Mouse (Mus musculus) lung, adult 2 months (tissue): ENCODE data around the gene Nudt21.

Experiments used
- CTCF ChIP-seq: fragments of 200-500 bp; IDR thresholded peaks from 2 replicates; pipeline ENCODE4 v1.5.1; 2011; ENCODE audit warnings: mild to moderate bottlenecking, low read length, control low read depth; ENCODE audit not compliant: insufficient read depth
- POLR2A ChIP-seq: fragments of 200-500 bp; IDR thresholded peaks from 2 replicates; pipeline ENCODE4 v1.6.1; 2011; ENCODE audit warnings: low read depth, mild to moderate bottlenecking, control low read depth, low read length, borderline replicate concordance; ENCODE audit errors: extremely low read depth

DNA sequence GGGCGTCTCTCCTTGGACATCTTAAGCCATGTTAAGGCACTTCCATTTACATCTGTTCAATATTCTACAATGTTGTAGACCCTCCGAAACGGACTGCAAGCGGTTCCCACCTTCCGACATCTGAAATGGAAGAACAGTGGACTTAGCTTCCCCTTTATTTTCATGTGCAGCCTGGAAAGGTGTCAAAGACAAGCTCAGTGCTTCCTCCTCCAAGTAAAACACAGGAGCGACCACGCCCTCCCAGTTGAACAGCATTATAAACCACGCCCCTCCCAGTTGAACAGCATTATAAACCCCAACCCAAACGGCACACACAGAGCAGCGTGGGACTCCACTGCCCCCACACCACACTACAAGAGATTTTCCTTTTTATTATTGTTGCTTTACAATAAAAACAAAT lies 65.4 kb downstream of the Nudt21 start:
- no peak for TF ChIP-seq CTCF
- TF ChIP-seq POLR2A, result no peak
